Mouse (Mus musculus) liver, embryonic 16.5 days (tissue): ENCODE data around the gene Ezh1. TPM values are rescaled to one million over a fixed set of nuclear protein-coding genes. Genes with fewer than 3 reads are reported as not detected.

Experiments
- ATAC-seq: fragments of 200-750 bp; cut with Nextera tagmentation; 2 replicates; pipeline ENCODE4 v1.8.0; 2017; ENCODE audit warnings: low read depth, mild to moderate bottlenecking, moderate number of reproducible peaks, moderate library complexity
- H3K27ac ChIP-seq: fragments of 300-500 bp; sonication (generic); 2 replicates; pipeline ENCODE4 v1.5.1; 2014; ENCODE audit warnings: mild to moderate bottlenecking, low read length
- H3K27me3 ChIP-seq: fragments of 300-500 bp; sonication (generic); 2 replicates; pipeline ENCODE4 v1.6.1; 2014; ENCODE audit warnings: low read depth, low read length, mixed read lengths; ENCODE audit not compliant: control insufficient read depth, insufficient read depth
- H3K36me3 ChIP-seq: fragments of 300-500 bp; sonication (generic); 2 replicates; pipeline ENCODE4 v1.6.1; 2014; ENCODE audit warnings: mild to moderate bottlenecking; ENCODE audit not compliant: control insufficient read depth, insufficient read depth
- H3K4me1 ChIP-seq: fragments of 300-500 bp; sonication (generic); 2 replicates; pipeline ENCODE4 v1.6.1; 2014; ENCODE audit warnings: low read depth, low read length, mixed read lengths; ENCODE audit not compliant: control insufficient read depth
- H3K4me2 ChIP-seq: fragments of 300-500 bp; sonication (generic); 2 replicates; pipeline ENCODE4 v1.6.1; 2014; ENCODE audit warnings: low read depth, low read length, mixed read lengths
- H3K4me3 ChIP-seq: fragments of 300-500 bp; sonication (generic); 2 replicates; pipeline ENCODE4 v1.5.1; 2014; ENCODE audit warnings: low read depth, mild to moderate bottlenecking, low read length
- H3K9ac ChIP-seq: fragments of 300-500 bp; sonication (generic); 2 replicates; pipeline ENCODE4 v1.6.1; 2014; ENCODE audit warnings: low read depth, low read length
- H3K9me3 ChIP-seq: fragments of 300-500 bp; sonication (generic); replicated peaks from 2 replicates; pipeline ENCODE4 v1.6.1; 2016; ENCODE audit warnings: low read length; ENCODE audit not compliant: control insufficient read depth
- WGBS: fragments of 180-500 bp; shearing (Covaris S2); extraction: QIAGEN DNeasy Blood & Tissue Kit; methylation state at CpG from one replicate; pipeline ENCODE4 v1.1.7; 2014; ENCODE audit not compliant: insufficient replicate concordance; 5-methylcytosine and 5-hydroxymethylcytosine counted together
- polyA plus RNA-seq: library from polyadenylated mRNA; unstranded; fragments of >200 nt; fragmentation: Nextera tagmentation; extraction: Ambion mirVana; gene quantifications from 2 replicates; pipeline ENCODE4 v1.2.1, GENCODE M21; 2015

Gene Ezh1
- polyA plus RNA-seq, 1 experiment from 2014 or later: 12.5 TPM

DNA sequence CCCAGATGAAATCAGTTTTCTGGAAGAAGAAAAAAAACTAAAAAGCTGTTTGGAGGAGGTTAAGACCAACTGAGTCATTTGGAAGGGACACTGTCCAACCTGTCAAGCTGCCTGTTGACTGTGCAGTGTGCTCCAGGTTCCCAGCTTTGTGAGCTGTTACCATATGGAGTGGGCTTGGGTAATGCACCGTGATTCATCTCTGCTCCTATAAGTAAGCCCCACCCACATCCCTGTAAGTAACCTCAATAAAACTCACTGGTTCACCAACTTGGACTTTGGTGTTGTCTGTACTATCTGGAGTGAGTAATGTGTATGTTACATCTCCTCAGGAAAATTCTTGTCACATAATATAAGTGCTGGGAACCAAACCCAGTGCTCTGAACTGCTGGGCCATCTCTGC is 73.4 kb downstream of the Ezh1 start:
- peaks cover 17% of the 10 kb centered on the region for H3K27me3 ChIP-seq
- 68% methylated on average over 1 of the region's 1 CpGs for WGBS
- ATAC-seq: no peak
- no peak overlapping the region for H3K4me2 ChIP-seq
- H3K9me3 ChIP-seq: no peaks in the 10 kb centered on the region
- no peaks in the 10 kb centered on the region for H3K36me3 ChIP-seq
- H3K4me3 ChIP-seq: no peak overlapping the region
- H3K27ac ChIP-seq: no peak overlapping the region
- no peaks in the 10 kb centered on the region for H3K4me1 ChIP-seq
- H3K9ac ChIP-seq: no peak overlapping the region

DNA sequence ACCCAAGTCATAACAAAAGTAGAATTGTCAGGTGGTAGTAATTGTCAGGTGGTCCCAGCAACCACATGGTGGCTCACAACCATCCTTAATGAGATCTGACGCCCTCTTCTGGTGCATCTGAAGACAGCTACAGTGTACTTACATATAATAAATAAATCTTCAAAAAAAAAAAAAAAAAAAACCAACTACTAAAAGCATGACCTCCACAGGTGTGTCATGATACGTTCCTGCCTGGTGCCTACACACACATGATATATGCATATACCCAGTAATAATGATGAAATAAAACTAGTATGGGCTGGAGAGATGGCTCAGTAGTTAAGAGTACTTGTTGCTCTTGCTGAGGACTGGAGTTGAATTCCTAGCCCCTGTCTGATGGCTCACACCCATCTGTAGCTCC is 75.2 kb downstream of the Ezh1 start:
- Histone ChIP-seq H3K9me3 (no peaks in the 10 kb centered on the region), H3K9ac (no peak overlapping the region), H3K27ac (no peak overlapping the region), H3K36me3 (no peaks in the 10 kb centered on the region), H3K4me2 (no peak overlapping the region), H3K4me3 (no peak overlapping the region), H3K4me1 (no peaks in the 10 kb centered on the region), H3K27me3 (peaks cover 10% of the 10 kb centered on the region)
- no peak for ATAC-seq
- 31% methylated on average over 2 of the region's 2 CpGs for WGBS

DNA sequence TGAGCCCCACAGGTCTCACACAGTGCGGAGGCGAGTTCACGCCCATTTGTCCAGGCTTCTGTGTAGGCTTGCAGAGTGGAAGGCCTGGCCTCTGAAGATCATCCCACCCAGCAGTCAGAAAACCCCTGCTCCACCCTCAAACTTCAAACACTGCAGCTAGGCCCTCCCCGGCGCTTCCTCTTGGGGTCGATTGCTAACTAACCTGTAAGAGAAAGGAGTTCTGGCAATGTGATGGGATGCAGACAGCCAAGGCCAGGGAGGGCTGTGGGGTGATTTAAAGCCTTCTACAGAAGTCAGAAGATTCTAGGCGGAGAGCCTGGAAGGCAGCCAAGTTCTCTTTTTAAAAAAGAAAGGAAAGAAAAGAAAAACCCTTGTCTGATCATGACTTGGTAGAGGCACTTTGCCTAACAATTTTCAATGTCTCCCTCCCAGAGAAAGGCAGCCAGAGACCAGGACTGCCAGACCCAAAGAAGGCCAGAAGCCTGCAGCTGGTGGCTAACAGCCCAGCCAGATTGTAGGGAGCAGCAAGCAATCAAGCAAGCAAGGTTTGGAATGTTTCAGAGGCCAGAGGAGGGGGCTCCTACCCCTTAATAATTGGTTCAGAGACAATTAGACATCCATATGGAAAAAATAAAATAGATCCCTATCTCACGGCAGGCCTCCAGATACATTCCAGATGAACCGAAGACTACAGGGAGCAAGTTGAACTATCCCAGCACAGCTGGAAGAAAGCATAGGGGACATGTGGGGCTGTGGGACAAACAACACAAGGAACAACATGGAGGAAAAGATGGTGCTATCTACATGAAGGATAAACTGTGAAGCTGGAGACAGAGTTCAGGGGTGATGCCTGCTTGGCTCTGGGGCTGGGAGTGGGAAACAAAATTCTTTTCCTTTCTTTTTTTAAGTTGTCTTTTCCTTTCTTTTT is 76.8 kb downstream of the Ezh1 start:
- Histone ChIP-seq H3K9ac (no peak overlapping the region), H3K27me3 (no peaks in the 10 kb centered on the region; the same call in 1 of the 2 replicates), H3K27ac (no peak overlapping the region), H3K4me1 (no peaks in the 10 kb centered on the region), H3K9me3 (no peaks in the 10 kb centered on the region), H3K4me3 (no peak overlapping the region), H3K4me2 (no peak overlapping the region), H3K36me3 (no peaks in the 10 kb centered on the region)
- ATAC-seq: no peak
- WGBS: 55% methylated on average over 9 of the region's 9 CpGs

DNA sequence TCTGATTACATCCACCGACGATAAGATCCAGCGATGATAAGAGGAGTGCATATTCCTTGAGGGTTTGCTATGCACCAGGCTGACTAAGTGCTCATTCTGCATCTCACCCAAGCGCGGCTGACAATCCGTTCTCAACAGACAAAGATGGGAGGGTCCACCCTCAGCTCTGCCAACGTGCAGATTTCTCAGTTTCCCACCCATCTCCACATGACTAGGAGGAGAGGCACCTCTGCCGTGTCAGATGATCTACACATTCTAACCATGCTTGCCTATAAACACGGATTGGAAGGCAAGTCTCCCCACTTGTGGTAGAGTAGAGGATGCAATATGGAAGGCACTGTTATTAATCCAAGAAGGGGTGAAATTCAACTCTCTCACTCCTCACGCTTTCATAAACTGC is 77.5 kb downstream of the Ezh1 start:
- H3K4me3 ChIP-seq: no peak overlapping the region
- peaks cover 1% of the 10 kb centered on the region for H3K27me3 ChIP-seq
- H3K27ac ChIP-seq: no peak overlapping the region
- no peak overlapping the region for H3K9ac ChIP-seq
- H3K9me3 ChIP-seq: no peaks in the 10 kb centered on the region
- H3K36me3 ChIP-seq: no peaks in the 10 kb centered on the region
- ATAC-seq: no peak
- no peak overlapping the region for H3K4me2 ChIP-seq
- peaks cover 2% of the 10 kb centered on the region; the same call in 1 of the 2 replicates for H3K4me1 ChIP-seq
- 60% methylated on average over 10 of the region's 10 CpGs for WGBS

DNA sequence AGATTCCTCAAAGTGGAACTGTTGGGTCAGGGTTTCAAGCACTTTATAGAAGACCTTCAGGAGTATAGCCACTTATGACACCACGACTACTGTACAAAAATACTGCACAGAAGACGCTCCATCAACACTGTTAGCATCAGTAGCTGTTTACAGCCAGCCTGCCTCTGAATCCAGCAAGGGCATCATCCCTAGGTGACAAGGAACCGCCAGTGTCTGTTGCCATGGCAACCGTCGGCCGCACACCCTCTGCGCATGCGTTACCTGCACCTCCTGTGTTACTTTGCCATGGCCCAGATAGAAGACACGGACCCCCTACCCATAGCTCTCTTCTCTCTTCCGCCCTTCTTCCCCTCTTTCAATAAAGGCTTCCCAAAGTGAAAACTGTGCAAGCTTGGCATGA is 79.9 kb downstream of the Ezh1 start:
- Histone ChIP-seq H3K4me1 (peaks cover 3% of the 10 kb centered on the region; the same call in 1 of the 2 replicates), H3K27me3 (peaks cover 3% of the 10 kb centered on the region), H3K9ac (no peak overlapping the region), H3K4me3 (no peak overlapping the region), H3K4me2 (no peak overlapping the region), H3K9me3 (no peaks in the 10 kb centered on the region), H3K36me3 (no peaks in the 10 kb centered on the region), H3K27ac (no peak overlapping the region)
- ATAC-seq: no peak
- 45% methylated on average over 10 of the region's 10 CpGs for WGBS

DNA sequence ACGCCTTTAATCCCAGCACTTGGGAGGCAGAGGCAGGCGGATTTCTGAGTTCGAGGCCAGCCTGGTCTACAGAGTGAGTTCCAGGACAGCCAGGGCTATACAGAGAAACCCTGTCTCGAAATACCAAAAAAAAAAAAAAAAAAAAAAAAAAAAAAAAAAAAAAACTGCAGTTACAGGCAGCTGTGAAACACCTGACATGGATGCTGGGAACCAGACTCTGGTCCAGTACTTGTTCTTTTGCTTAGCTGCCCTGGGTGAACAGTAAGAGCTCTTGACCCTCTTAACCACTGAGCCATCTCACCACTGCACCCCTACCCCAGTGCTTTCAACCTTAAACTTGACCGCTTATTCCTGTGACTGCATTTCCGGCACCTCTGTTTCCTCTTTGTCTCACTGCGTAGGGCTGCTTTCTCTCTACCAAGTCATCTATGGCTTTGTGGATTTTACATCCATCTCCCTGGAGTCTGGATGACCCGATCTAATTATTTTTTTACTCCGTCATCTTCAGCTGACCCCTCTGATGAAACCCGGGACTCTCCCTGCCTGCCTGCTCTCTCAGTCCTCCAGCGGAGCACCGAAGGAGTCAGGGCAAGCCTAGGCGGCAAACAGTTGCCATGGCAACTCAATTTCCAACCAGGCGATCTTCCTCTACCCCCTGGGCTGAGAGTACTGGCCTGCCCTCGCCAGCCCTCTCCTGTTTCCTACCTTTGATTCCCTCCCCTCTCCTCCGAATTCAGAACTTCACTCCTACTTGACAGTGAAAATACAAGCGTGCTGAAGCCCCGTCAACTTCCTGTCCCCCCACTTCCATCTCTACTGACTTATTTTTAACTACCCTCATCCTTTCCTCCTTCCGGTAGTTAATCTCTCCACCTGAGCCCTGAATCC is 82.7 kb downstream of the Ezh1 start:
- Histone ChIP-seq H3K27me3 (peaks cover 28% of the 10 kb centered on the region), H3K4me3 (peak overlapping the region; percentile 40), H3K36me3 (no peaks in the 10 kb centered on the region), H3K27ac (no peak overlapping the region), H3K9ac (no peak overlapping the region), H3K4me1 (peaks cover 3% of the 10 kb centered on the region; the same call in 1 of the 2 replicates), H3K4me2 (peak overlapping the region; percentile 49), H3K9me3 (no peaks in the 10 kb centered on the region)
- 16% methylated on average over 18 of the region's 19 CpGs for WGBS
- ATAC-seq: no peak

DNA sequence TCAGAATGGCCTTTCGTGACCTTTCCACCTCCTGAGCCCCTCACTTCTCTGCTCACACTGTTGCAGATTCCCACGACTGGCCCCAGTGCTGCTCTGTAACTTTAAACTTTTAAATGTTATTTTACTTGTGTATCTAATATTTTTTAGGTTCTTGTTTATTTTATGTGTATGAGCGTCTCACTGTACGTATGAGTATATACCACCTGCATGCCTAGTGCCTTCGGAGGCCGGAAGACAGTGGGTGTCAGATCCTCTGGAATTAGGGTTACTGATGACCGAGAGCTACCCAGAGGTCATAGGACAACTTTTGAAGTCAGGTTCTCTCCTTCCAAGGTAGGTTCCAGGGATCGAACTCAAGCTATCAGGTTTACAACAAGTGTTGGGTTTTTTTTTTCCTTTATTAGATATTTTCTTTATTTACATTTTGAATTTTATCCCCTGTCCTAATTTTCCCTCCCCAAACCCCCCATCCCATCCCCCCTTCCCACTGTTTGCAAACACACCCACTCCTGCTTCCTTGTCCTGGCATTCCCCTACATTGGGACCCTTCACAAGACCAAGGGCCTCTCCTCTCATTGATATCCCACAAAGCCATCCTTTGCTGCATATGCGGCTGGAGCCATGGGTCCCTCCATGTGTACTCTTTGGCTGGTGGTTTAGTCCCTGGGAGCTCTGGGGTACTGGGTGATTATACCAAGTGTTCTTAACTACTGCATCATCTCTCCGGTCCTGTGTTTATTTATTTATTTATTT is 83.9 kb downstream of the Ezh1 start:
- Histone ChIP-seq H3K36me3 (no peaks in the 10 kb centered on the region), H3K4me2 (no peak overlapping the region), H3K9me3 (no peaks in the 10 kb centered on the region), H3K27me3 (peaks cover 28% of the 10 kb centered on the region), H3K4me1 (peaks cover 3% of the 10 kb centered on the region; the same call in 1 of the 2 replicates), H3K4me3 (no peak overlapping the region), H3K27ac (no peak overlapping the region), H3K9ac (no peak overlapping the region)
- no peak for ATAC-seq
- WGBS: 76% methylated on average over 10 of the region's 10 CpGs
